Mouse (Mus musculus) midbrain, embryonic 16.5 days (tissue): ENCODE results near the gene Spaca4. TPM values are rescaled to one million over a fixed set of nuclear protein-coding genes. Genes with fewer than 3 reads are reported as not detected.

Experiments
- ATAC-seq: fragments of 200-750 bp; cut with Nextera tagmentation; 2 replicates; pipeline ENCODE4 v1.8.0; 2017; ENCODE audit warnings: moderate TSS enrichment
- H3K27ac ChIP-seq: fragments of 300-500 bp; sonication (generic); 2 replicates; pipeline ENCODE4 v1.5.1; 2014; ENCODE audit warnings: mild to moderate bottlenecking, low read length, mixed read lengths
- H3K27me3 ChIP-seq: fragments of 300-500 bp; sonication (generic); 2 replicates; pipeline ENCODE4 v1.6.1; 2014; ENCODE audit warnings: low read depth, low read length, mixed read lengths; ENCODE audit not compliant: control insufficient read depth, insufficient read depth
- H3K36me3 ChIP-seq: fragments of 300-500 bp; sonication (generic); 2 replicates; pipeline ENCODE4 v1.6.1; 2014; ENCODE audit warnings: mild to moderate bottlenecking, low read length, moderate library complexity, mixed read lengths; ENCODE audit not compliant: control insufficient read depth, insufficient read depth
- H3K4me1 ChIP-seq: fragments of 300-500 bp; sonication (generic); 2 replicates; pipeline ENCODE4 v1.6.1; 2014; ENCODE audit warnings: mild to moderate bottlenecking, low read length, mixed read lengths; ENCODE audit not compliant: control insufficient read depth, insufficient read depth
- H3K4me2 ChIP-seq: fragments of 300-500 bp; sonication (generic); 2 replicates; pipeline ENCODE4 v1.6.1; 2014; ENCODE audit warnings: mild to moderate bottlenecking, low read length, mixed read lengths
- H3K4me3 ChIP-seq: fragments of 300-500 bp; sonication (generic); 2 replicates; pipeline ENCODE4 v1.5.1; 2014; ENCODE audit warnings: low read depth, mild to moderate bottlenecking, low read length, moderate library complexity, mixed read lengths
- H3K9ac ChIP-seq: fragments of 300-500 bp; sonication (generic); 2 replicates; pipeline ENCODE4 v1.6.1; 2014; ENCODE audit warnings: low read depth, low read length, mixed read lengths
- H3K9me3 ChIP-seq: fragments of 300-500 bp; sonication (generic); replicated peaks from 2 replicates; pipeline ENCODE4 v1.6.1; 2014; ENCODE audit warnings: mild to moderate bottlenecking, low read length, mixed read lengths; ENCODE audit not compliant: control insufficient read depth, poor library complexity, severe bottlenecking
- WGBS: fragments of 180-500 bp; shearing (Covaris S2); extraction: QIAGEN DNeasy Blood & Tissue Kit; methylation state at CpG from one replicate; pipeline ENCODE4 v1.1.7; 2014; 5-methylcytosine and 5-hydroxymethylcytosine counted together
- polyA plus RNA-seq: library from polyadenylated mRNA; unstranded; fragments of >200 nt; fragmentation: Nextera tagmentation; extraction: Ambion mirVana; gene quantifications from 2 replicates; pipeline ENCODE4 v1.2.1, GENCODE M21; 2015

Spaca4 gene
- polyA plus RNA-seq, 1 experiment from 2014 or later: not detected

DNA sequence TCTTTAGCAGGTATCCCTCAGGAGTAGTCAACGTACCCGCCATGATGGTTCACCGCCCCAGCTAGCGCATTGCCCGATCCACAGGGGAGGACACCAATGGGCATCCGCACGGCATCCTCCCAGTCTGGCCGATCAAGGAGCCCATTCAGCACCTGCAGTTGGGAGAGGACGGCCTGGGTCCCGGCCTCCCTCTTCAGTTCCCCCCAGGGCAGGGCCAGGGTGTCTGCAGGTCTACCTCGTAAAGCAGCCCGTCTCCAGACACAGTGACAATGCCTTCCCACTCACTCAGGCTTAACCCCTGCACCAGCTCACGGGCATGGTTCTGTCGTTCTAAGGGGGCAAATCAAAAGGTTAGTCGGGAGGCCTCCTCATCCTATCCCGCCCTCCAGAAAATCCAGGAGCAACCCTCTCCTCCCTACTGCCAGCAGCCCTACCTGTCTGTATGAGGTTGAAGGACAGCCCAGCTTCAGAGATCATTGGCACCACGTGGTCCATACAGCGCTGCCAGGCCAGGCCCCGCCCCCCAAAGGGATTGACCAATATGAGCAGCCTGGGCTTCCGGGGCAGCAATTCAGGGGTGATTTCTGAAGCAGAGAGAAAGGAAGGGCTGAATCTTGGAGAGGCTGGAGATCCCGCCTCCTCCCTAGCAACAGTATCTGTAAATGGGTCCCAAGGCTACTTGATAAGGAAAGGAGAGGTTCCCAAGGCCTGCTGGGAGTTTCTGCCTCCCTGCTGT lies 13.4 kb downstream of the Spaca4 start:
- WGBS: 87% methylated on average over 21 of the region's 21 CpGs
- no peak for ATAC-seq
- Histone ChIP-seq H3K9ac (no peak overlapping the region), H3K9me3 (no peaks in the 10 kb centered on the region), H3K36me3 (peaks cover 29% of the 10 kb centered on the region), H3K4me2 (no peak overlapping the region), H3K4me1 (peaks cover 60% of the 10 kb centered on the region), H3K27me3 (no peaks in the 10 kb centered on the region), H3K4me3 (no peak overlapping the region), H3K27ac (no peak overlapping the region)

DNA sequence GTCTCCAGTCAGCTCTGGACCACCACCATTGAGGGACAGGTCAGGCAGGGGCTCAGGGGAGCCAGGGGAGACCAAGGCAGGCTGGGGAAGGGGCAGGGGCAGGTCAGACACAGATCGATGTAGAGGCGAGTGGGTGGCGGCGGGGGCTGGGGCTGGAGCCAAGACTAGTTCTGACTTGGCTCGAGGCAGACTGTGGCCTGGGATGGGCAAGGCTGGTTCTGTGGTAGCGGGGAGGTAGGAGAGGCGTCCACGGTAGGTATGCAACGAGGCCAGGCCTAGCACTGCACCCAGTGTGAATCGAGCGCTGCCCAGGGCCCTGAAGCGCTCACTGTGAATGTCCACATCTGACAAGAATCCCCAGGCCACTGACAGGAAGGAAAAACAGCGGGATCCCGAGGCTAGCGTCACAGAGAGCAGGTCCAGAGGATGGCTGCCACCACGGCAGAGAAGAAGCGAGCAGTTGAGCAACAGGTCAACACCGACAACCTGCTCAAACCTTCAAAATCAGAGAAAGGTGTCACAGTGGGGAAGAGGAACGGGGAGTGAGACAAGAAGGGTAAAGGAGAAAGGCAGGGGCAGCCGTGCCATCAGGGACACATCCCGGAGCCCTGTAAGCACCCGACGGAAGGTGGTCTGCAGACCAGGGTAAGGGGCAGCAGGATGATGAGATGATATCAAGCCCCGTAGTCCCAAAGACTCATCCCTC lies 14.1 kb downstream of the Spaca4 start:
- H3K27me3 ChIP-seq: no peaks in the 10 kb centered on the region
- H3K4me1 ChIP-seq: peaks cover 57% of the 10 kb centered on the region
- ATAC-seq: no peak
- no peaks in the 10 kb centered on the region for H3K9me3 ChIP-seq
- no peak overlapping the region for H3K4me2 ChIP-seq
- WGBS: 90% methylated on average over 24 of the region's 24 CpGs
- no peak overlapping the region for H3K4me3 ChIP-seq
- H3K36me3 ChIP-seq: peaks cover 29% of the 10 kb centered on the region
- no peak overlapping the region for H3K9ac ChIP-seq
- H3K27ac ChIP-seq: no peak overlapping the region

DNA sequence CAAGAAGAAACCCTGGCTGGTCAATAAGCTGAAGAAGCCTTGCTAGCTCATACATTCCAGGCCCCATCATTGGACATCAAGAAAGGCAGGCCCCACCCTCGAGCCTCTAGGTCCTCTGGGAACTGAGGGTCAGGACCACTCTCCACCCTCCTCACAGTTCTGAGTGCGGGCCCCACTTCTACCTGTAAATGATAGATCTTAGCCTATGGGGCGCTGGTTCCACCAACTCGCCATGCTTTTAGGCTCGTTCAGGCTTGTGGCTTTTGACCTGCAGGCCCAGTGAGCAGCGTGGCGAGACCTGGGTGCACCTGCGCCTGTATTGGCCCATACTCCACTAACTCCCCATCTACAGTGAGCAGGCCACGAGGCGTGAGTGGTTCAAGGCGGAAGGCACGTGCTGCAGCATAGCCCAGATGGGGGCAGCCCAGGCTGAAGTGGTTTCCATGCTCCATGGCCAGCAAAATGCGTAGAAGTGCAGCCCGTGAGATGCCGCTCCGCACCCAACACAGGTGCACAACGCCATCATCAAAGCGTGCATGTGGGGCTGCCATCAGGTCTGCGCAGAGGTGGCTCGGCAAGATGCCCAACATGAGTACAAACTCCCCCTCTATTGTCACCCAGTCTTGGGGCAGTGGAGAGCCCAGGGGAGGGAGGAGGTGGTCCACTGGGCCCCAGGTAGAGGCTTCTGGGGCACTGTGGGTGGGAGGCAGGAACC lies 15.0 kb downstream of the Spaca4 start:
- Histone ChIP-seq H3K9me3 (no peaks in the 10 kb centered on the region), H3K4me1 (peaks cover 57% of the 10 kb centered on the region), H3K4me3 (no peak overlapping the region), H3K36me3 (peaks cover 29% of the 10 kb centered on the region), H3K9ac (0 out of 2 replicates have a peak overlapping the region, but pooled peaks have one; percentile 38), H3K4me2 (no peak overlapping the region), H3K27me3 (no peaks in the 10 kb centered on the region), H3K27ac (peak overlapping the region; percentile 79)
- 94% methylated on average over 20 of the region's 20 CpGs for WGBS
- ATAC-seq: no peak

GRCm38 (mm10) chr7:45709677-45710355 lies 15.8 kb downstream of the Spaca4 start:
- ATAC-seq: no peak
- 66% methylated on average over 14 of the region's 14 CpGs for WGBS
- H3K9ac ChIP-seq: peak overlapping the region; percentile 38; the same call in 1 of the 2 replicates
- peak overlapping the region; percentile 98 for H3K4me2 ChIP-seq
- H3K4me3 ChIP-seq: no peak overlapping the region
- H3K36me3 ChIP-seq: peaks cover 29% of the 10 kb centered on the region
- no peaks in the 10 kb centered on the region for H3K27me3 ChIP-seq
- H3K27ac ChIP-seq: peak overlapping the region; percentile 79
- H3K4me1 ChIP-seq: peaks cover 57% of the 10 kb centered on the region
- no peaks in the 10 kb centered on the region for H3K9me3 ChIP-seq

DNA sequence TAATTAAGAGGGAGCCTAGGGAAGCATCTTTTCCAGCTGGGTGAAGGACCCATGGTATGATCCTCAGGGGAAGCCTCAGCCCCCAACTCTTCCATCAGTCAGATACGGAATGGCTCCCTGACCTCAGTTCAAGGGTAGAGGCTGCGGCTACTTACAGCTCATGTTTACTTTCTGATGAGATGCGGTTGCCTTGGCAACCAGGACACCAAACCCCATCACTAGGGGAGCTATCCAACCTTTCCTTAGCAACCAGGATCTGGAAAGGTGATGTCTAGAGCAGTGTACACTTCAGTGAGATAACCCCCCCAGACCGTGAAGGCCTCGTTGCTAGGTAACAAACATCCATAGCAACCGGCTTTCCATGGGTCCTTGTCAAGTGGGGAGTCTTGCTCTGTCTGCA lies 16.6 kb downstream of the Spaca4 start:
- 22% methylated on average over 6 of the region's 6 CpGs for WGBS
- H3K36me3 ChIP-seq: peaks cover 29% of the 10 kb centered on the region
- no peak overlapping the region for H3K9ac ChIP-seq
- H3K27ac ChIP-seq: peak overlapping the region; percentile 79
- H3K27me3 ChIP-seq: no peaks in the 10 kb centered on the region
- peak overlapping the region; percentile 98 for H3K4me2 ChIP-seq
- peak; percentile 15; the same call in 1 of the 2 replicates for ATAC-seq
- no peaks in the 10 kb centered on the region for H3K9me3 ChIP-seq
- peaks cover 51% of the 10 kb centered on the region for H3K4me1 ChIP-seq
- H3K4me3 ChIP-seq: no peak overlapping the region

DNA sequence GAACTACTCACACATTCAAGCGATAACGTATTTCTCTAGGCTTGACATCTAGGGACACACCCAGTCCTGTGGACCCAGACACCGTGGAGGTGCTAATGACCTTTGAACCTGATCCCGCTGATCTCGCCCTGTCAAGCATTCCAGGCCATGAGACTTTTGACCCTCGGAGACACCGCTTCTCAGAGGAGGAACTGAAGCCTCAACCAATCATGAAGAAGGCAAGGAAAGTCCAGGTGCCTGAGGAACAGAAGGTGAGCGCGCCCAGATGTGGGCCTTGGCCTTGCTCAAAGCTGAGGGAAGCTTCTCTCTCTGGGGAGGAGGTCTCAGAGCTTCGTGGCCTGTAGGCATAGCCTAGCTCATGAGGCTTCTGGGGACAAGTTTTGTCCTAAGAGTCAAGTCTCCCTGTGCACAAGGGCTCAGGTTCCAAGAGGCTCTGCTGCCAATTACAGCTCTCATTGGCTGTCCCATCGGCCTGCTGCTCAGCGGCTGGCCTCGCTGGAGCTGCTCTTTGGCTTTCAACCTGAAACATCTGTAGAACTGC lies 17.3 kb downstream of the Spaca4 start:
- peak overlapping the region; percentile 79 for H3K27ac ChIP-seq

GRCm38 (mm10) chr7:45707375-45707967 lies 18.1 kb downstream of the Spaca4 start:
- Histone ChIP-seq H3K36me3 (peaks cover 20% of the 10 kb centered on the region), H3K4me1 (peaks cover 65% of the 10 kb centered on the region), H3K27ac (peak overlapping the region; percentile 60), H3K4me2 (peak overlapping the region; percentile 98), H3K27me3 (no peaks in the 10 kb centered on the region), H3K4me3 (peak overlapping the region; percentile 62), H3K9me3 (no peaks in the 10 kb centered on the region), H3K9ac (peak overlapping the region; percentile 84)
- 1% methylated on average over 27 of the region's 27 CpGs for WGBS
- ATAC-seq: no peak

More for the DNA sequence above, 17.3 kb downstream of the Spaca4 start:
- peak overlapping the region; percentile 98 for H3K4me2 ChIP-seq
- no peaks in the 10 kb centered on the region for H3K27me3 ChIP-seq
- H3K9ac ChIP-seq: peak overlapping the region; percentile 31; the same call in 1 of the 2 replicates
- 56% methylated on average over 13 of the region's 13 CpGs for WGBS
- ATAC-seq: no peak
- no peak overlapping the region for H3K4me3 ChIP-seq
- H3K9me3 ChIP-seq: no peaks in the 10 kb centered on the region
- peaks cover 57% of the 10 kb centered on the region for H3K4me1 ChIP-seq
- H3K36me3 ChIP-seq: peaks cover 28% of the 10 kb centered on the region

GRCm38 (mm10) chr7:45706721-45707241 lies 18.8 kb downstream of the Spaca4 start:
- Histone ChIP-seq H3K4me1 (peaks cover 65% of the 10 kb centered on the region), H3K27ac (peak overlapping the region; percentile 60), H3K4me2 (peak overlapping the region; percentile 98), H3K4me3 (peak overlapping the region; percentile 62), H3K9me3 (no peaks in the 10 kb centered on the region), H3K36me3 (peaks cover 17% of the 10 kb centered on the region), H3K27me3 (no peaks in the 10 kb centered on the region), H3K9ac (peak overlapping the region; percentile 84)
- under 1% methylated on average over 42 of the region's 45 CpGs for WGBS
- no peak for ATAC-seq
